ENCODE assay signal across 8 mouse cellular contexts in genomic region chr9:57940349-57940794, GRCm38 (mm10). TPM values are rescaled to one million over a fixed set of nuclear protein-coding genes. Genes with fewer than 3 reads are reported as not detected.
A peak's percentile ranks its signal among the peaks of the same experiment; 100 is the strongest.
DNase-seq lines count a peak whose midpoint lies in the region; ATAC-seq and TF ChIP-seq lines count a peak whose summit lies in the region.

No protein-coding gene starts in this region.

- H3K27ac ChIP-seq in kidney, embryonic 14.5 days (ENCODE audit: low read depth, low read length), result no peak overlapping the region
- H3K27ac ChIP-seq in ES-E14 (ENCODE audit: insufficient read depth, low read depth, low read length, poor library complexity, severe bottlenecking), result no peak overlapping the region
- H3K27ac ChIP-seq in liver, embryonic 11.5 days (ENCODE audit: low read depth, low read length), result no peak overlapping the region

- DNase-seq in kidney, adult 8-10 months, result no peak
- DNase-seq in ES-E14 (ENCODE audit: low read depth, low spot score), result no peak
- peak; percentile 81 for DNase-seq in cerebellum, adult 9-11 months
- peak; percentile 45 for DNase-seq in heart, postnatal 4 days
- DNase-seq in liver, embryonic 11.5 days (ENCODE audit: low spot score), result peak; percentile 64
- peak; percentile 39 for DNase-seq in retina, postnatal 7 days (ENCODE audit: low read depth, low spot score)

- H3K4me2 ChIP-seq in kidney, embryonic 14.5 days (replicated peaks; ENCODE audit: low read depth, low read length), result peak overlapping the region; percentile 100
- peak overlapping the region; percentile 94 for H3K4me2 ChIP-seq in liver, embryonic 11.5 days

- H3K4me3 ChIP-seq in kidney, embryonic 14.5 days (ENCODE audit: low read length), result peak overlapping the region; percentile 73
- peak overlapping the region; percentile 70 to 75 for H3K4me3 ChIP-seq in ES-E14 (ENCODE audit: insufficient read depth in 1 of 2, low read depth in 1 of 2, low read length in 2 of 2, poor library complexity in 1 of 2, severe bottlenecking in 1 of 2)
- H3K4me3 ChIP-seq in liver, embryonic 11.5 days (ENCODE audit: low read depth, low read length), result peak overlapping the region; percentile 65

- H3K9ac ChIP-seq in kidney, embryonic 14.5 days (ENCODE audit: low read depth, low read length), result peak overlapping the region; percentile 70
- H3K9ac ChIP-seq in ES-E14 (ENCODE audit: insufficient read depth, low read depth, low read length, poor library complexity, severe bottlenecking), result peak overlapping the region; percentile 41
- 0 out of 2 replicates have a peak overlapping the region, but pooled peaks have one; percentile 10 for H3K9ac ChIP-seq in liver, embryonic 11.5 days (ENCODE audit: low read depth, low read length)

- no peaks in the 10 kb centered on the region for H3K9me3 ChIP-seq in kidney, embryonic 14.5 days (ENCODE audit: control insufficient read depth, low read length)
- H3K9me3 ChIP-seq in ES-E14 (ENCODE audit: control insufficient read depth, insufficient read depth, low read depth, low read length), result no peaks in the 10 kb centered on the region
- H3K9me3 ChIP-seq in liver, embryonic 11.5 days (ENCODE audit: control insufficient read depth, low read length), result no peaks in the 10 kb centered on the region

- no peaks in the 10 kb centered on the region for H3K36me3 ChIP-seq in kidney, embryonic 14.5 days (ENCODE audit: control insufficient read depth, insufficient read depth, low read length)
- no peaks in the 10 kb centered on the region for H3K36me3 ChIP-seq in ES-E14 (ENCODE audit: control insufficient read depth, insufficient read depth, low read length, poor library complexity, severe bottlenecking)
- H3K36me3 ChIP-seq in liver, embryonic 11.5 days (ENCODE audit: control insufficient read depth, insufficient read depth, low read length), result no peaks in the 10 kb centered on the region

- H3K4me1 ChIP-seq in kidney, embryonic 14.5 days (ENCODE audit: control insufficient read depth, insufficient read depth, low read length), result peaks cover 14% of the 10 kb centered on the region
- peaks cover 0 to 7% of the 10 kb centered on the region in 2 experiments; a peak in 2 of 4 replicates for H3K4me1 ChIP-seq in ES-E14 (ENCODE audit: control insufficient read depth in 2 of 2, insufficient read depth in 2 of 2, low read length in 2 of 2, poor library complexity in 1 of 2)
- peaks cover 4% of the 10 kb centered on the region for H3K4me1 ChIP-seq in liver, embryonic 11.5 days (replicated peaks; ENCODE audit: control insufficient read depth, insufficient read depth, low read length)

- ATAC-seq in kidney, embryonic 14.5 days (ENCODE audit: low FRiP score, low TSS enrichment), result peak; percentile 69
- ATAC-seq in liver, embryonic 11.5 days (replicated peaks; ENCODE audit: low FRiP score), result no peak
- ATAC-seq in megakaryocyte-erythroid progenitor cell, adult 5-6 weeks (replicated peaks; ENCODE audit: low FRiP score, low TSS enrichment, poor library complexity, severe bottlenecking), result no peak

- in situ Hi-C loops in ES-E14 (cut with MboI; ENCODE audit: low sequenced_read_pairs in 2 of 2, unreplicated experiment in 2 of 2), result no loop called here

- WGBS in kidney, embryonic 14.5 days, result under 1% methylated on average over 38 of the region's 44 CpGs
- WGBS in liver, embryonic 11.5 days, result 1% methylated on average over 43 of the region's 44 CpGs

- peaks cover 37% of the 10 kb centered on the region for H3K27me3 ChIP-seq in kidney, embryonic 14.5 days (ENCODE audit: control insufficient read depth, insufficient read depth, low read length)
- peaks cover 67% of the 10 kb centered on the region for H3K27me3 ChIP-seq in liver, embryonic 11.5 days (replicated peaks; ENCODE audit: control insufficient read depth, insufficient read depth, low read length)

TF ChIP-seq in ES-E14, 5 proteins besides CTCF, POLR2A, EP300 and RAD21:
- TF ChIP-seq ZNF384 (IDR thresholded peaks at IDR 0.05; ENCODE audit: low read depth, low read length) (no peak), MAFK (IDR thresholded peaks at IDR 0.05; ENCODE audit: insufficient read depth, low read depth, low read length) (no peak), HCFC1 (IDR thresholded peaks at IDR 0.05; ENCODE audit: borderline replicate concordance, insufficient read depth, low read length) (no peak), CHD2 (IDR thresholded peaks at IDR 0.05; ENCODE audit: low read depth, low read length) (no peak), ZC3H11A (IDR thresholded peaks at IDR 0.05; ENCODE audit: borderline replicate concordance, low read depth, low read length) (no peak)

RNA-seq across cellular contexts. Expression of gene Sema7a, which starts 0.5 kb away (rescaled TPM):
- polyA plus RNA-seq in kidney, embryonic 14.5 days (2014; fragmentation: Nextera tagmentation; extraction: Ambion mirVana), result 0.93 TPM in 2 replicates
- total RNA-seq in ES-E14 (2012; rRNA removed), result 7.5 and 9.2 TPM in 2 replicates
- 10 to 100 TPM; 26.0 to 30.1 TPM for total RNA-seq in heart, postnatal 4 days (2021)
- 0.19 and 0.34 TPM in 2 replicates for polyA plus RNA-seq in liver, embryonic 11.5 days (2014; fragmentation: Nextera tagmentation; extraction: Ambion mirVana)
- 0.59 TPM in 1 of 2 replicates, not detected in the other for total RNA-seq in megakaryocyte-erythroid progenitor cell, adult 5-6 weeks (2014; fragmentation: Nextera tagmentation)
- total RNA-seq in megakaryocyte-erythroid progenitor cell, adult 5-6 weeks (2017), result not detected in 2 replicates

RNA-seq across cellular contexts. Expression of gene Ubl7, which starts 29.6 kb away (rescaled TPM):
- polyA plus RNA-seq in kidney, embryonic 14.5 days (2014; fragmentation: Nextera tagmentation; extraction: Ambion mirVana), result 106 and 108 TPM in 2 replicates
- total RNA-seq in ES-E14 (2012; rRNA removed), result 16.4 and 21.2 TPM in 2 replicates
- 10 to 100 TPM; 66.3 to 66.5 TPM for total RNA-seq in heart, postnatal 4 days (2021)
- polyA plus RNA-seq in liver, embryonic 11.5 days (2014; fragmentation: Nextera tagmentation; extraction: Ambion mirVana), result 92.3 and 93.3 TPM in 2 replicates
- 85.5 and 88.9 TPM in 2 replicates for total RNA-seq in megakaryocyte-erythroid progenitor cell, adult 5-6 weeks (2014; fragmentation: Nextera tagmentation)
- total RNA-seq in megakaryocyte-erythroid progenitor cell, adult 5-6 weeks (2017), result 20.6 and 20.7 TPM in 2 replicates

Comparison
In these comparisons a context has a peak if more than half of its experiments do, and no peak if none do; other contexts are left out.
1. H3K9ac ChIP-seq: peak in every context shown above with its lines; median percentile 70 in kidney, embryonic 14.5 days; 41 in ES-E14; 10 in liver, embryonic 11.5 days.
2. DNase-seq: peak in cerebellum, adult 9-11 months (single experiment), heart, postnatal 4 days (single experiment), liver, embryonic 11.5 days (single experiment) and retina, postnatal 7 days (single experiment); none in kidney, adult 8-10 months (0 of 2) and ES-E14 (single experiment).
3. Peak in every context shown above with its lines, with median percentiles within 50 percentile points of each other: H3K4me3 ChIP-seq.